Mouse (Mus musculus) skeletal muscle tissue, postnatal 0 days (tissue): ENCODE measurements around the gene Ippk. TPM values are rescaled to one million over a fixed set of nuclear protein-coding genes. Genes with fewer than 3 reads are reported as not detected.

ENCODE experiments used
- polyA plus RNA-seq: library from polyadenylated mRNA; unstranded; fragments of >200 nt; fragmentation: Nextera tagmentation; extraction: Ambion mirVana; gene quantifications from 2 replicates; pipeline ENCODE4 v1.2.1, GENCODE M21; 2015

Ippk gene
- 8.5 and 8.6 TPM in 2 replicates for polyA plus RNA-seq

GRCm38 (mm10) chr13:49420754-49421605 is at the start of gene Ippk:
Ippk (plus strand) TSS chr13:49421249.

GRCm38 (mm10) chr13:49492376-49493368 is 71.6 kb downstream of the Ippk start, which contains the start of gene Tes3-ps:
Tes3-ps (plus strand) TSS chr13:49493318.

GRCm38 (mm10) chr13:49504510-49504909 is 83.5 kb downstream of the Ippk start, which contains the start of gene Ecm2:
Ecm2 (plus strand) TSS chr13:49504810.

Other genes starting within 250 kb of the Ippk start
- 58.8 and 62.0 TPM in 2 replicates for gene Ninj1, start 233.8 kb upstream of the Ippk start, polyA plus RNA-seq
- gene Card19, start 205.2 kb upstream of the Ippk start, polyA plus RNA-seq: 97.6 and 99.6 TPM in 2 replicates
- 1.0 and 1.3 TPM in 2 replicates for gene Susd3, start 172.5 kb upstream of the Ippk start, polyA plus RNA-seq
- 0.05 and 0.19 TPM in 2 replicates for gene Fgd3, start 100.9 kb upstream of the Ippk start, polyA plus RNA-seq
- 20.2 and 20.9 TPM in 2 replicates for gene Bicd2, start 79.7 kb upstream of the Ippk start, polyA plus RNA-seq
- gene Tes3-ps, start 72.1 kb downstream of the Ippk start, polyA plus RNA-seq: 0.56 TPM in 2 replicates
- gene Ecm2, start 83.6 kb downstream of the Ippk start, polyA plus RNA-seq: 3.9 TPM in 2 replicates
- gene Aspn, start 123.2 kb downstream of the Ippk start, polyA plus RNA-seq: 190 and 261 TPM in 2 replicates
- 0.95 and 1.0 TPM in 2 replicates for gene Omd, start 161.2 kb downstream of the Ippk start, polyA plus RNA-seq
- 177 and 186 TPM in 2 replicates for gene Ogn, start 186.8 kb downstream of the Ippk start, polyA plus RNA-seq
- 10.7 and 11.2 TPM in 2 replicates for gene Cenpp, start 231.5 kb downstream of the Ippk start, polyA plus RNA-seq
- 6.5 and 8.0 TPM in 2 replicates for gene Nol8, start 231.8 kb downstream of the Ippk start, polyA plus RNA-seq